Mouse (Mus musculus) kidney, adult 10 weeks (tissue): ENCODE results near the gene Zc3h6. TPM values are rescaled to one million over a fixed set of nuclear protein-coding genes. Genes with fewer than 3 reads are reported as not detected.

ENCODE experiments used
- polyA plus RNA-seq: library from polyadenylated mRNA; stranded (reverse); fragments of 350-450 nt; fragmentation: Illumina TruSeq; extraction: RNeasy Lipid Tissue Mini Kit (QIAGEN cat#74804); gene quantifications from one replicate; pipeline ENCODE4 v1.2.3, GENCODE M21; 2014; ENCODE audit warnings: low read depth, low replicate concordance

The Zc3h6 gene
- polyA plus RNA-seq, result 7.0 TPM

DNA sequence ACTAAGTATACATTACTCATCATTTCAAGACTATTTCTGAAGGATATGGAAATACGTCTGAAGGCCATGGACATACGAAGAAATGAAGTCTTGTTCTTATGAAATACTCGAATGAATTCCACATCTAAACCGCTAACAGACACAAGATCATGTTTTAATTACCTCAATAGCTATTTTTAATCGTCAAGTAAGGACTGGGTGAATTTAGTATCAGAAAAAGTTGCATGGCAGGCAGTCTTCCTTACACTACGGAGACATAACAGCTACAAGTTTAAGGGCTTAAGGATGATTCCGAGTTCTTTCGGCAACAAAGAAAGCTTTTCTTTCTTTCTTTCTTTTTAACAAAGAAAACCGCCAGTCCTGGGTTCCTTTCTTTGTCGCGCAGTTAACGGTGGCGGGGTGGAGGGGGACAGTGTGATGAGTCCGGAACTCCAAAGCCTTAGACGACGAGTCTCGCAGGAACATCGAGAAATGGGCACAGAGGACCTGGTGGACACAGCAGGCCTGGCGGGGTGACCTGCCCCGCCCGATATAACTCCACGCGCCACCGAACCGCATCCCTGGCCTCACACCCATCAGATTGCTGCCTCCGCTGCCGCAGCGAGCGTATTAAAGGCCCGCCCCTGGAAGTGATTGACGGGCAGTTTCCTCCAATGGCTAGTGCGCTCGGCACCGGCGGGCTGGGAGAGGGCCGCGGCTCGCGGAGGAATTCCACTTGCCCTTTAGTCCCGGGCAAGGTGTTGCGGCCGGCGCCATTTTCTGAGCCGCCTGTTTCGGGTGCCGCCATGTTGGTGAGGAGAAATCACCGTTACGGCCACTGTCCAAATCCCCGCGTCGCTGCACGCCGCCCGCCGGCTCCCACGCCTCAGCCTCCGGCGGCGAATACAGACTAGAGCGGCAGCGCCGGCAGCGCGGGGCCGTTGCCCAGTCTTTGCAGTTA, at the start of gene Zc3h6:
Gene Zc3h6, plus strand, starts transcription at position 762 of the 940 bp plus-strand sequence.

DNA sequence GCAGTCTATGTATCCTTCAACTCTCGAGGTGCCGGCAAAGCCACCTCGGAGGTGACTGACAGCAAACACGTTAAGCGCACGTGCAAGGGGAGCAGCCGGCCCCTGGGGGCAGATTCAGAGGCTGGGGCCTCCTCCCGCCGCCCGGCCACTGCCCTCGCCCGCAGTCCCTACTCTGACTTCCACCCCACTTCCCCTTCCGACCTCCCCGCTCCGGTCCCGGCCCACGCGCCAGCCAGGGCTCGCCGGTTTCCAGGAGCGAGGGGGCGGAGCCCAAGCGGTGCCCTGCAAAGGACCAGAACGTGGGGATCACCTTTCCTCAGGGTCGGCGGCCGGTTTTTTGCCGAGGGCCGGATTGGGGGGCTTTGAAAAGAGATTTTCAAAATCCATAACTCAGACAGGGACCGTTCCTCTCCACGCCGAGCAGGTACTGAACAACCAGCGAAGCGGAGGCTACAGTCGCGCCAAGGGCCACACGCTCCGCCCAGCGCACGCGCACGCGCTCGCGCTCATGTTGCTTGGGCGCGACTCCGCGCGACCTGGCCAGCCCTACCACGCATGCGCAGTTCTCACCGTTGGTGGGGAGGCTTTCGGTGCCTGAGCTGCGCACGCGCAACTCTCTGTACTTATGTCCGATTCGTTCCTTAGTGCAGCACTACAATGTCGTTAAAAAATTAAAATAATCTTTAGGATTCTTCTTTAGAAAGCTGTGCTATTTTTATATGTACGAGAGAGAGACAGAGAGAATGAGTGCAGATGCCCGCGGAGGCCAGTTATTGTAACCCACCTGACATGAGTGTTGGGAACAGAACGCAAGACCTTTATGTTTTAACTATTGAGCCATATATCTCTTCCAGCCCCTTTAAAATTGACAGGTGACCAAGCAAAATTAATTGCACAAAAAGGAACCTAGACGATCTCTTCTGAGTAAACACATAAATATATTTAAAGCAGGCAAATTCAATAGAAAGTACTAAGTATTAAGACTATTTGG, 23.4 kb upstream of the Zc3h6 start, which contains the start of gene Zc3h8:
Gene Zc3h8, minus strand, starts transcription at position 540 of the 991 bp plus-strand sequence.

GRCm38 (mm10) chr2:128967661-128968441, 649 bp downstream of the Zc3h6 start, which contains the start of gene Gm10762:
Gene Gm10762, minus strand, starts transcription at chr2:128967725.

DNA sequence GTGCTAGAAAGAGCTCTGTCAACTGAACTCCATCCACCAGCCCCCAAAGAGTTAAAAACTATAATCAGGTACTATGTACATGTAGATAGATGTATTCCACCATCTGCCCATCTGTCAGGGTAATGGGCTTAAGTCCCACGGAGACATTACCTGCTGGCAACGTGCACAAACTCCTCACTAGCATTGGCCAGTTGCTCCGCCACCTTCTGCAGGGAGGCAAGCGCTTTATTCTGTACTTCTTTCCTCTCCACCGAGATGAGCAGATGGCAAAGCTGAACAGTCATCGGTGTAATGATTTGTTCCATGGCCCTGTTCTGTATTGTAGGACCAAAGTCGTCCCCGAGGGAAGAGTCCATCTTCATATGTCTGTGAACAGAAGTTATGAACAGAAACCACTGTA, 80.6 kb downstream of the Zc3h6 start, which contains the start of gene Vinac1:
Gene Vinac1, minus strand, starts transcription at position 362 of the 400 bp plus-strand sequence.

GRCm38 (mm10) chr2:129065437-129066282, 98.5 kb downstream of the Zc3h6 start, which contains the start of gene Ttl:
Gene Ttl, plus strand, starts transcription at chr2:129065942.

Other genes starting within 250 kb of the Zc3h6 start
- gene Tmem87b, start 149.3 kb upstream of the Zc3h6 start, polyA plus RNA-seq, result 57.5 TPM
- 7.0 TPM for gene Fbln7, start 104.4 kb upstream of the Zc3h6 start, polyA plus RNA-seq
- 10.5 TPM for gene Zc3h8, start 23.3 kb upstream of the Zc3h6 start, polyA plus RNA-seq
- 11.9 TPM for gene Gm10762, start 323 bp downstream of the Zc3h6 start, polyA plus RNA-seq
- not detected for gene Vinac1, start 80.8 kb downstream of the Zc3h6 start, polyA plus RNA-seq
- 8.9 TPM for gene Ttl, start 98.5 kb downstream of the Zc3h6 start, polyA plus RNA-seq
- gene Polr1b, start 133.6 kb downstream of the Zc3h6 start, polyA plus RNA-seq, result 4.4 TPM
- gene Chchd5, start 162.3 kb downstream of the Zc3h6 start, polyA plus RNA-seq, result 6.3 TPM
- gene Slc20a1, start 231.4 kb downstream of the Zc3h6 start, polyA plus RNA-seq, result 21.5 TPM